Mouse (Mus musculus) liver, embryonic 14.5 days (tissue): ENCODE results near the gene Maml3. TPM values are rescaled to one million over a fixed set of nuclear protein-coding genes. Genes with fewer than 3 reads are reported as not detected.

Experiments
- ATAC-seq: fragments of 200-750 bp; cut with Nextera tagmentation; 2 replicates; pipeline ENCODE4 v1.8.0; 2017; ENCODE audit warnings: moderate number of reproducible peaks, mild to moderate bottlenecking, moderate library complexity; ENCODE audit not compliant: insufficient read depth
- DNase-seq, 3 experiments: peaks; one replicate each; pipeline ENCODE4 v3.0.0-alpha.2; 2012 to 2013; ENCODE audit warnings: low read depth in 3 of 3, low spot score in 3 of 3
- H3K27ac ChIP-seq: fragments of 300-500 bp; sonication (generic); 2 replicates; pipeline ENCODE4 v1.5.1; 2014; ENCODE audit warnings: moderate library complexity, mild to moderate bottlenecking, control low read depth, inconsistent platforms
- H3K27me3 ChIP-seq: fragments of 300-500 bp; sonication (generic); 2 replicates; pipeline ENCODE4 v1.6.1; 2014; ENCODE audit warnings: mild to moderate bottlenecking, low read length, moderate library complexity; ENCODE audit not compliant: control insufficient read depth, insufficient read depth
- H3K36me3 ChIP-seq: fragments of 300-500 bp; sonication (generic); replicated peaks from 2 replicates; pipeline ENCODE4 v1.6.1; 2014; ENCODE audit warnings: low read depth; ENCODE audit not compliant: control insufficient read depth, insufficient read depth
- H3K4me1 ChIP-seq, 2 experiments: fragments of 200-500 bp in 1 of 2; fragments of 300-500 bp in 1 of 2; sonication (generic) in 1 of 2; replicated peaks; 2 replicates each; pipeline ENCODE4 v1.6.1; 2012 to 2014; ENCODE audit warnings: antibody characterized with exemption in 1 of 2, inconsistent platforms in 1 of 2, low read length in 1 of 2; ENCODE audit not compliant: control insufficient read depth in 2 of 2, insufficient read depth in 2 of 2
- H3K4me2 ChIP-seq: fragments of 300-500 bp; sonication (generic); 2 replicates; pipeline ENCODE4 v1.6.1; 2014; ENCODE audit warnings: low read depth, mild to moderate bottlenecking, control low read depth, moderate library complexity
- H3K4me3 ChIP-seq, 2 experiments: fragments of 200-500 bp in 1 of 2; fragments of 300-500 bp in 1 of 2; sonication (generic) in 1 of 2; 2 replicates each; pipeline ENCODE4 v1.5.1; 2012 to 2014; ENCODE audit warnings: low read depth in 2 of 2, low read length in 2 of 2, mild to moderate bottlenecking in 2 of 2, control low read depth in 1 of 2, inconsistent platforms in 1 of 2, moderate library complexity in 1 of 2; ENCODE audit not compliant: insufficient read depth in 1 of 2
- H3K9ac ChIP-seq: fragments of 300-500 bp; sonication (generic); replicated peaks from 2 replicates; pipeline ENCODE4 v1.6.1; 2014; ENCODE audit warnings: mild to moderate bottlenecking, control low read depth, moderate library complexity
- H3K9me3 ChIP-seq: fragments of 300-500 bp; sonication (generic); 2 replicates; pipeline ENCODE4 v1.6.1; 2016; ENCODE audit warnings: low read length, mixed read lengths; ENCODE audit not compliant: control insufficient read depth
- CTCF ChIP-seq: IDR thresholded peaks from 2 replicates; pipeline ENCODE4 v1.5.1; 2016; ENCODE audit warnings: antibody characterized with exemption, low read depth, control low read depth
- EP300 ChIP-seq: IDR thresholded peaks from 2 replicates; pipeline ENCODE4 v1.6.1; 2016; ENCODE audit warnings: antibody characterized with exemption, low read depth
- WGBS: fragments of 180-500 bp; shearing (Covaris S2); extraction: QIAGEN DNeasy Blood & Tissue Kit; methylation state at CpG from one replicate; pipeline ENCODE4 v1.1.7; 2014; ENCODE audit not compliant: insufficient replicate concordance; 5-methylcytosine and 5-hydroxymethylcytosine counted together
- polyA plus RNA-seq, 2 experiments: library from polyadenylated mRNA; depleted of rRNA in 1 of 2; stranded (reverse) in 1 of 2; unstranded in 1 of 2; fragments of >200 nt; fragmentation: Nextera tagmentation in 1 of 2; extraction: Ambion mirVana in 1 of 2; gene quantifications; 2 replicates each; pipeline versions ENCODE4 v1.2.1 to v1.2.3; 2012 to 2014

Maml3 gene
- polyA plus RNA-seq, 2 experiments: 0.57 to 0.71 TPM

DNA sequence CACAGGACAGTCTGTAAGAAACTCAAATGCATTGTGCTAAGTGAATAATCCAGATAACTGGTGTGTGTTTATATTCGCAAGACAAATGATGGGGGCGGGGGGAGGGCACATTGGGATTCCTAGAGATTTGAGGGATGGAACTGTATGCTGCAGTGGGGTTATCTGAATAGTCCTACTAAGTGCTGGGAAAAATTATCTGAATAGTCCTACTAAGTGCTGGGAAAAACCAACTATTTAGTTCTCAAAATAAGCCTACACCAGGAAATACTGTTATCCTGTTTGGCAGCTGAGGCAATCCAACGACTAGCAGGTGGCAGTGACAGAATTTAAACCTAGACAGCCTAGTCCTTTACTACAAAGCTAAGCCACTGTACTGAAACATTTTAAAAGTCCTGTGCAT lies 62.2 kb downstream of the Maml3 start:
- Histone ChIP-seq H3K9ac (no peak overlapping the region), H3K9me3 (no peaks in the 10 kb centered on the region), H3K27me3 (no peaks in the 10 kb centered on the region), H3K27ac (no peak overlapping the region), H3K4me1 (peaks cover 5 to 33% of the 10 kb centered on the region in 2 experiments; a peak in 3 of 4 replicates), H3K4me3 (no peak overlapping the region), H3K4me2 (no peak overlapping the region), H3K36me3 (no peaks in the 10 kb centered on the region)
- 65% methylated on average over 3 of the region's 3 CpGs for WGBS
- DNase-seq (no peak), ATAC-seq (no peak)
- no peak for TF ChIP-seq EP300
- TF ChIP-seq CTCF: no peak

DNA sequence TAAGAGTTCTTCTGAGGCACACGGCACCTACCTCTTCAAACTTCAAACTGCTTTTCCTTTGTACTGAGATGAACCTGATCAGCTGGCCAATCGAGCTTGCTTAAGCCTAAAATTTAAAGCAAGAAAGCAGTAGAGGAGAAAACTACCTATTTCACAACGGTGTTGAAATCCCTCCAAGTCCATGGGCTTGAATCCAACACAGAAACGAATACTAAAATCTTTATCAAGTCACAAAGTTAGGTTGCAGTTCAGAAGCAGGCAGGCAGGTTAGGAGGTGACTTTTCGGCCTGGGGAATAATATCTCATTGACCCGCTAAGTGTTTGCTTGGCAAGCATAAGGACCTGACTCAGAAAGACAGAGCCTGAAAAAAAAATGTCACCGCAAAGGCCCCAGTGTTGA lies 64.9 kb downstream of the Maml3 start:
- Histone ChIP-seq H3K27ac (no peak overlapping the region), H3K4me3 (no peak overlapping the region), H3K9ac (no peak overlapping the region), H3K4me1 (peaks cover 5 to 17% of the 10 kb centered on the region in 2 experiments; a peak in 3 of 4 replicates), H3K27me3 (no peaks in the 10 kb centered on the region), H3K4me2 (no peak overlapping the region), H3K9me3 (no peaks in the 10 kb centered on the region), H3K36me3 (no peaks in the 10 kb centered on the region)
- DNase-seq (no peak), ATAC-seq (no peak)
- WGBS: 69% methylated on average over 7 of the region's 7 CpGs
- TF ChIP-seq EP300 (no peak), CTCF (no peak)

DNA sequence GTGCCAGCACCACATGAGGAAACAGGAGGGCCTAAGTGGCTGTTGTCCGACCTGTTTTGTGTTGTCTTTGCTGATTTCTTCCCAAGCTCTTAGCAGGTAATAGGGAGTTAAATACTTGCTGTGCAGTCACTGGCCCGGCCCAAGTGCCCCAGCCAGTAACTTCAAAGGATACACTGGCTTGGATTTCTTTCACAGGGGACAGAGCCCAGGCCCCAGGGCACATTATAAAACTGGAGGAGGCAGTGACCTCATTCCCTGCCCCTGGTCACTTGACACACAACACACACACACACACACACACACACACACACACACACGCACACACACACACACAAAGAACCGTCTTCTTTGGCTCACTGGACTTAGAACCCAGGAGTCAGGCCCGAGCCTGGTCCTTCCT lies 67.6 kb downstream of the Maml3 start:
- DNase-seq (no peak), ATAC-seq (no peak)
- Histone ChIP-seq H3K4me3 (no peak overlapping the region), H3K9ac (no peak overlapping the region), H3K36me3 (no peaks in the 10 kb centered on the region), H3K9me3 (no peaks in the 10 kb centered on the region), H3K4me1 (no peaks in the 10 kb centered on the region), H3K27ac (no peak overlapping the region), H3K4me2 (no peak overlapping the region), H3K27me3 (no peaks in the 10 kb centered on the region)
- TF ChIP-seq CTCF: no peak
- no peak for TF ChIP-seq EP300
- 62% methylated on average over 5 of the region's 5 CpGs for WGBS

DNA sequence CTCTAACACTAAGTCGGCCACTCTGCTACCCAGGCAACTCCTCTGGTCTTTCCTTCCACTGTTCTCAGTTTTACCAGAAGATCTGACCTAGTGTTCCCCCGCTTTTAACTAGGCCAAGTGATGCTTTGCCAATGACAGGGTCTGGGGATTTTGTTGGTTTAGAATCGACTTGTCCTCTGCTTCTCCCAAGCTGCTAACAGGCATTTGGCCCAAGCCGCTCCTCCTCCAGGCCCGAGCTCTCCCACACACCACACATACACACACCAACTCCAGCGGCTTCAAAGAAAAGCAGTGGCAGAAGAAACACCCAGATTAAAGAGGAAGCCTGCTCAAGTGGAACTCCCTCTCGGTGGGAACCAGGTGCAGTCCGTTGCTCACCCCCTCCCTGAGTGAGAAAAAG lies 69.5 kb downstream of the Maml3 start:
- Histone ChIP-seq H3K27ac (no peak overlapping the region), H3K27me3 (no peaks in the 10 kb centered on the region), H3K4me1 (no peaks in the 10 kb centered on the region), H3K4me2 (no peak overlapping the region), H3K36me3 (no peaks in the 10 kb centered on the region), H3K9ac (no peak overlapping the region), H3K4me3 (no peak overlapping the region), H3K9me3 (no peaks in the 10 kb centered on the region)
- TF ChIP-seq CTCF: no peak
- no peak for TF ChIP-seq EP300
- WGBS: 38% methylated on average over 8 of the region's 8 CpGs
- DNase-seq (no peak), ATAC-seq (no peak)

DNA sequence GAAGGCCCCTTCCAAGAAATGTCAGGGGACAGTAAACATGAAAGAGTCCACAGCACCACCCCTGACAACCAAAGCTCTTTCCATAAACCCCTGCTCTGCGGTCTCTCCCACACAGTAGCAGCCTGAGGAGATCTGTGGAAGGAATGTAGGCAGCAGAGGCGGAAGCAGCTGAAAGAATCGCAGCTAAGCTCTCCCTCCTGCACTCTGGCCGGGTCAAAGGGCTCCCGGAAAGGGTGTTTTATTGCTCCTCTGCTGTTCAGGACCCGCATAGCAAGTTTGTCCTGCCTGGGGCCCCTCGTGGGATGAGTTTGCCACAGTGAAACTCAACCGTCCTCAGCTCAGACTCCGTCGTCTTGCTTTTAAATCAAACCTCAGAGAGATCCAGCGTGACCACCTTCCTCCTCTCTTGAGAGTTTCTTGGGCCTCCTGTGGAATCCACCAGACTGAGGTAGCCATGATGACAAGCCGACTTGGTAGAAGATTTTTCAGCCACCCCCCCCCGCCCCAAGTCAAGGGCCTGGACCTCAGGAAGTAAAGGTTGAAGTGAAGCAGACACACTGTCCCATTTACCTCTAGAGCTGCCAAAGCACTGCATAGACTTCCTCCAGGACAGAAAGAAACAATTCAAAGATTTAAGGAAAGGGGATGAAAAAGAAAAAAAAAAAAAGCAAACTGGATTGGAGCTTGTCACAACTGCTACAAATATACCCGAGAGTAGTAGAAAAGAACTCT lies 70.9 kb downstream of the Maml3 start:
- 40% methylated on average over 14 of the region's 14 CpGs for WGBS
- no peak overlapping the region for H3K4me2 ChIP-seq
- H3K27me3 ChIP-seq: no peaks in the 10 kb centered on the region
- DNase-seq (no peak), ATAC-seq (no peak)
- H3K4me3 ChIP-seq: no peak overlapping the region
- H3K27ac ChIP-seq: no peak overlapping the region
- no peaks in the 10 kb centered on the region for H3K36me3 ChIP-seq
- H3K9ac ChIP-seq: no peak overlapping the region
- H3K9me3 ChIP-seq: no peaks in the 10 kb centered on the region
- H3K4me1 ChIP-seq: peaks cover 0 to 4% of the 10 kb centered on the region in 2 experiments; a peak in 1 of 4 replicates
- TF ChIP-seq CTCF: no peak
- TF ChIP-seq EP300: no peak
